Mouse (Mus musculus) stomach, postnatal 0 days (tissue): ENCODE results near the gene Wdr27. TPM values are rescaled to one million over a fixed set of nuclear protein-coding genes. Genes with fewer than 3 reads are reported as not detected.
A peak's percentile ranks its signal among the peaks of the same experiment; 100 is the strongest.
"Not testable (repeated sequence)": the region's sequence is repeated elsewhere in the genome, so short reads cannot be mapped to it uniquely, and the experiment has no call there.

Experiments used
- ATAC-seq: fragments of 200-750 bp; cut with Nextera tagmentation; 2 replicates; pipeline ENCODE4 v1.8.0; 2017; ENCODE audit not compliant: low FRiP score, low TSS enrichment
- DNase-seq: peaks from one replicate; pipeline ENCODE4 v3.0.0-alpha.2; 2016; ENCODE audit warnings: low spot score
- H3K27ac ChIP-seq: fragments of 300-500 bp; sonication (generic); replicated peaks from 2 replicates; pipeline ENCODE4 v1.5.1; 2014; ENCODE audit warnings: mild to moderate bottlenecking, control low read depth
- H3K27me3 ChIP-seq: fragments of 300-500 bp; sonication (generic); 2 replicates; pipeline ENCODE4 v1.6.1; 2014; ENCODE audit warnings: low read length; ENCODE audit not compliant: control insufficient read depth, insufficient read depth
- H3K36me3 ChIP-seq: fragments of 300-500 bp; sonication (generic); 2 replicates; pipeline ENCODE4 v1.6.1; 2014; ENCODE audit warnings: low read length, mixed read lengths; ENCODE audit not compliant: control insufficient read depth, insufficient read depth
- H3K4me1 ChIP-seq: fragments of 300-500 bp; sonication (generic); replicated peaks from 2 replicates; pipeline ENCODE4 v1.6.1; 2014; ENCODE audit warnings: antibody characterized with exemption; ENCODE audit not compliant: control insufficient read depth, insufficient read depth
- H3K4me2 ChIP-seq: fragments of 300-500 bp; sonication (generic); replicated peaks from 2 replicates; pipeline ENCODE4 v1.6.1; 2014; ENCODE audit warnings: low read depth, mild to moderate bottlenecking, control low read depth, moderate library complexity
- H3K4me3 ChIP-seq: fragments of 300-500 bp; sonication (generic); 2 replicates; pipeline ENCODE4 v1.5.1; 2014; ENCODE audit warnings: low read depth, low read length, control low read depth
- H3K9ac ChIP-seq: fragments of 300-500 bp; sonication (generic); 2 replicates; pipeline ENCODE4 v1.6.1; 2014; ENCODE audit warnings: mild to moderate bottlenecking, low read length, control low read depth, mixed read lengths
- H3K9me3 ChIP-seq: fragments of 300-500 bp; sonication (generic); 2 replicates; pipeline ENCODE4 v1.6.1; 2016; ENCODE audit warnings: low read length; ENCODE audit not compliant: control insufficient read depth
- CTCF ChIP-seq: IDR thresholded peaks from 2 replicates; pipeline ENCODE4 v1.5.1; 2016; ENCODE audit warnings: antibody characterized with exemption, low read depth, mild to moderate bottlenecking, moderate library complexity
- EP300 ChIP-seq: optimal IDR thresholded peaks from 2 replicates; pipeline ENCODE3; 2016; ENCODE audit warnings: antibody characterized with exemption
- WGBS: fragments of 180-500 bp; shearing (Covaris S2); extraction: QIAGEN DNeasy Blood & Tissue Kit; methylation state at CpG from one replicate; pipeline ENCODE4 v1.1.7; 2014; 5-methylcytosine and 5-hydroxymethylcytosine counted together
- polyA plus RNA-seq: library from polyadenylated mRNA; unstranded; fragments of >200 nt; fragmentation: Nextera tagmentation; extraction: Ambion mirVana; gene quantifications from 2 replicates; pipeline ENCODE4 v1.2.1, GENCODE M21; 2015

Wdr27 gene
- polyA plus RNA-seq: 8.0 and 9.0 TPM in 2 replicates

DNA sequence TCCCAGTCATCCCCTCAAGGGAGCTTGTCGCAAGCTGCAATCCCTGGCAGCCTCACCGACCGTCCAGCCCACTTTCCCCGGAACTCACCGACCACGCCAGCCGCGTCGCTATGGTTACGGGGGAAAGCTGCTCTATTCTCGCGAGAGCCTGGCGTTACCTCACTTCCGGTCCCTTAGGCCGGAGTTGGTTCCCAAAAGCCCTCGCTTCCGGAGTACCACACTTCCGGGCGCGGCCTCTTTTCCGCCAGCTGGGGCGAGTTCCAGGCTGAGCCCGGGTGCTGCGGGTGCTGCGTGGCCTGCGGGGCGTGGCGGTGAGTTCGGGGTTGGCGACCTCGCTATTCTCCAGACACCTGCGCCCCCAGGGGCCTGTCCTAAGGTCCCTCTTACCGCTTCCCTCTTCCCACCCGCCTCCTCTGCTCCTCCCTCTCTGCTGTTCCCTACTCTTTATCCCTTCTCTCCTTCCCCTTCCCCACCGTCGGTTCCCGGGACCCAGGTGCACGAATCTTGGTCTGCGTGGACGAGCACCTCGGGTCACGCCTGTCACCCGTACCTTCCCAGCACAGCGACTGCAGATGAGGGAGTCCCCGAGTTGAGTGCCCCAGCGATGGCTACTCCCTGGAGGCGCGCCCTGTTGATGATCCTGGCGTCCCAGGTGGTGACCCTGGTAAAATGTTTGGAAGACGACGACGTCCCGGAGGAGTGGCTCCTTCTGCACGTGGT, at the start of gene Wdr27, which contains the start of gene 1600012H06Rik:
Wdr27 (minus strand) TSS at position 150 of the 720 bp plus-strand sequence.
1600012H06Rik (plus strand) TSS at position 176 of the 720 bp plus-strand sequence.
- Histone ChIP-seq H3K27ac (peak within 1 kb of the TSS; percentile 90), H3K4me1 (no peaks in the 10 kb centered on the region), H3K4me2 (peak within 1 kb of the TSS; percentile 94), H3K9ac (peak within 1 kb of the TSS; percentile 89), H3K27me3 (no peaks in the 10 kb centered on the region), H3K9me3 (no peaks in the 10 kb centered on the region), H3K36me3 (no peaks in the 10 kb centered on the region), H3K4me3 (peak within 1 kb of the TSS; percentile 82)
- TF ChIP-seq EP300 (peak; percentile 99), CTCF (no peak)
- peak; percentile 98 for ATAC-seq
- peak; percentile 99 for DNase-seq
- WGBS: under 1% methylated on average over 53 of the region's 54 CpGs

DNA sequence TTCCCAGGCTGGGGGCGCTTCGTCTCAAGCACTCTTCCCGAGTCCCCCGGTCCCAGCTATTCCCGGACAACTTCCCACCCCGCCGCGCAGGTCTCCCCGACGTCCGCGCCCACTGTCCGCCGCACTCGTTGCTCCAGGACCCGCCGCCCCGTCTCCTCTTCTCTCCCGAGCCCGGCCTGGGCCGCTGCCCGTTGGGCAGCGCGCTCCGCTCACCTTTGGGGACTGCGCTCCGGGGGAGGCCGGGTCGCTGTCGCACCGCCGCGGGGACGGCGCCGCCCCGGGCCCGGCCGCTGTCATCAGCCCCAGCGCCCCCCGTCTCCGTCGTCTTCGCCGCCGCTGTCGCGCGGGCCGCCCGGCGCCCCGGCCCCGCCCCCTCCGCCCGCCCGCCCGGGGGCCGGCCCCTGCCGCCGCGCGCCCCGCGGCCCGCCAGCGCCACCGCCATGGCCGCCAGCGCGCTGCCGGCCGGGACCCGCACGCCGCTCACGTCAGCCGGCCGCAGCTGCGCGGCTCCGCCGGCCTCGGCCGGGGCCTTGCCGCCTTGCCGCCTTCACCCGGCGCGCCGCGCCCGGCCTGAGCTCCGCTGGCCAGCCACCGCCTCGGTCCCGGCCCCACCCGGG, 49.7 kb upstream of the Wdr27 start:
- ATAC-seq: peak; percentile 84
- not testable (repeated sequence) for H3K27me3 ChIP-seq, H3K9ac ChIP-seq, H3K36me3 ChIP-seq, H3K4me3 ChIP-seq, H3K27ac ChIP-seq, DNase-seq, H3K4me2 ChIP-seq, H3K9me3 ChIP-seq, H3K4me1 ChIP-seq
- WGBS: no CpG with 5 or more reads among the region's 98 CpGs

DNA sequence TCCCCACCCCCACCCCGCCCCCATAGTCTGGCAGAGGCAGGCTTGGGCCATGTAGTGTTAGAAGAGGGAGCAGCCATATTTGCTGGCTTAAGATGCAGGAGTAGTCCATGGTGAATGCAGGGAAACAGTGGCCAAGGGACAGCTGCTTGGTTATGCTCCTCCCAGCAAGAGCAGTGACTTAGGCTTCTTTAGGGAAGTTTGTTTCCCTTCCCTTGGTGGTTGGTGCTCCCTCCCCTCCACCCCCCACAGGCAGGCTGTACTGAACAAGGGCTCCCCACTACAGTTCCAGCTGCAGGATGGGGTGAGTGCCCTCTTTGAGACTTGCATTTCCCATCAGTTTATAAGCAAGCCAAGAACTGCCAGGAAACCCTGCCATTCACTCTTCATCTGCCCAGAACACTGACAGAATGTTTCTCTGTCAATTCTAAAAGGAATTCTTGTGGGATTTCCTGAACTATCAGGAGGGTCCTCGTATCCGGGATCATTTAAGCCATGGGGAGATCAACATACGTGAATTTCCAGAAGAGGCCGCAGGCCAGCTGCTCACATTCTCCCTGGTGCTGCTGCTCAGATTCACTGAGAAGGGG, 47.3 kb upstream of the Wdr27 start:
- H3K9ac ChIP-seq, H3K4me1 ChIP-seq, H3K36me3 ChIP-seq, H3K27ac ChIP-seq, H3K9me3 ChIP-seq, DNase-seq, H3K4me3 ChIP-seq, H3K4me2 ChIP-seq, H3K27me3 ChIP-seq, ATAC-seq: not testable (repeated sequence)
- WGBS: 79% methylated on average over 4 of the region's 5 CpGs

DNA sequence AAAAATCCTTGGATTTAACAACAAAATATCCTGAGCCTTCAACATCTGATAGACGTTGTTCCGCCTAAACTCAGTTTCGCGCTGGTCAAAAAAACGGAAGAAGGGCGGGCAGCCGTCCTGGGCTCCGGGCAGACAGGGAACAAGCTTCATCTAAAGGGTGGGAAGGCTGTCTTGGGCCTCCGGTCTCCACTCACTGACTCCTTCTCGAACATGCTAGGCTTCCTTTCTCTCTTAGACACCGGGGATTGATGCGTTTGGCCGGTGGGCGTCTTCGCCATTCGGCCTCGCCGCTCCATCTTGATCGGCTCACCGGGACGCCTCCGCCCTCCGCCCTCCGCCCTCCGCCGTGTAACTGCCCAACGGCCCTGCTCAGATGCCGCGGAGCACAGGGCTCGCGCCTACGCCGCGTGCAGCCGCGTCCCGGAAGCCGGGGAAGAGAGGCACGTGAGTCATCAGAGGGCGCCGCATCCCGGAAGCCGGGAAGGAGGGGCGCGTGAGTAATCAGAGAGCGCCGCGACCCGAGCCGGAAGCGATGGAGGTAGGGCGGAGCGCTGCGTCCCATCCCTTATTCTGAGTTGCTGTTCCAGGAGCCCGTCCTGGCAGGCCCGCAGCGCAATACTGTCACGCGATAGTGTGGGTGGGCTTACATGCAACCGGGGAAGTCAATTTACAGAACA, 35.5 kb upstream of the Wdr27 start, which contains the start of the genes 9030025P20Rik and Gm3417:
9030025P20Rik (plus strand) TSS at position 107 of the 677 bp plus-strand sequence.
Gm3417 (minus strand) TSS at position 429 of the 677 bp plus-strand sequence.
- H3K4me3 ChIP-seq, H3K4me2 ChIP-seq, H3K27me3 ChIP-seq, H3K9me3 ChIP-seq, H3K4me1 ChIP-seq, H3K36me3 ChIP-seq, H3K9ac ChIP-seq, H3K27ac ChIP-seq, DNase-seq: not testable (repeated sequence)
- ATAC-seq: peak; percentile 99
- no CpG with 5 or more reads among the region's 60 CpGs for WGBS

DNA sequence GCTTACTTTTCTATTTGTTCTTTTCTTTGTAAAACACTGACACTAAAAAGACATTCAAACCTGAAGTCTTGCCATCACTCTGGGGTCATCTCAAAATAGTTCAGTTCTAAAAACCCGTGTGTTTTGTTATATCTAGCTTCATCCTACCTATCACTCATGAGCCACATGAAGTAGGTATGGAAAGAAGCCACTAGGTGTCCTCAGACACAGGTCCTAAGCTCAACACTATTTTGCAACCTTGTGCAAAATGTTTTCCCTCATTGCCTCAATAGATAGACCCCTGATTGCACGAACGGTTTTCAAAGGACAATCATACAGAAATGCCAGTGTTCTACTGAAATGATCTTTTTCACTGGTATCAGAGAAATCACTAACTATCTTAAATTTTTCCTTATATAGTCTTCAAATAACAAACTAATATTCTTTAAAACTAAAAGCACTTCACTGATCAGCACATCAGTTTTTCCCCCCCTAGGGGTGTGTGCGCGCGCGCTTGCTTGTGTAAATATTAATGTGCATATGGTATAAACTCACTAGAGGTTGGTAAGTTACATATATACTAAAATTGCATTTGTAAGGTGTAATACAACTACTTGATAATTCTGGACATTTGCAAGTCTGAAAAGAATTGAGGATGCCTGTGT, 34.9 kb upstream of the Wdr27 start:
- not testable (repeated sequence) for H3K9me3 ChIP-seq, H3K4me1 ChIP-seq, H3K27me3 ChIP-seq, H3K4me2 ChIP-seq, DNase-seq, H3K9ac ChIP-seq, H3K27ac ChIP-seq, H3K4me3 ChIP-seq, H3K36me3 ChIP-seq
- 1% methylated on average over 4 of the region's 7 CpGs for WGBS
- 0 out of 2 replicates have a peak, but pooled peaks have one; percentile 28 for ATAC-seq

DNA sequence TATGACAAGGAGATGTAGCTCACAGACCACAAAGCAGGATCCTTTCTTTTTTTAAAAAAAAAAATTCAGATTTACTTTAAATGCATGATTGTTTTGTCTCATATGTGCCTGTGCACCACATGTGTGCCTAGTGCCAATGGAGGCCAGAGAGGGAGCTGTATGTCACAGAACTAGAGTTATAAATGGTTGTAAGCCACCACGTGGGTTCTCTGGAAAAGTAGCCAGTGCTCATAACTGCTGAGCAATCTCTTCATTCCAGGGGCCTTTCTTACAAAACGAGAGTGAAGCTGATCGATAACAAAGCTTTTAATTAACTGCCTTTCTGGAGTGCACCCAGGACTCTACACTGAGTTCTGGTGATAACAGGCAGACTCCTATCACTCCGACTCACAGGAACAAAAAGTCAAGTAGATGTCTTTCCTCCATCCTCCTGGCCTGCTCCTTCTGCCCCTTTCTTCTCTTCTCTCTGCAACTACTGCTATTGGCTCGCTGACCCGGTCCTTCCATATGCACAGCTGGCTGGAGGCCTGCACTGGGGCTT, 25.5 kb upstream of the Wdr27 start:
- not testable (repeated sequence) for H3K4me1 ChIP-seq, H3K27ac ChIP-seq, H3K4me2 ChIP-seq, H3K36me3 ChIP-seq, DNase-seq, H3K9me3 ChIP-seq, H3K9ac ChIP-seq, H3K4me3 ChIP-seq, H3K27me3 ChIP-seq, ATAC-seq
- no CpG with 5 or more reads among the region's 6 CpGs for WGBS

DNA sequence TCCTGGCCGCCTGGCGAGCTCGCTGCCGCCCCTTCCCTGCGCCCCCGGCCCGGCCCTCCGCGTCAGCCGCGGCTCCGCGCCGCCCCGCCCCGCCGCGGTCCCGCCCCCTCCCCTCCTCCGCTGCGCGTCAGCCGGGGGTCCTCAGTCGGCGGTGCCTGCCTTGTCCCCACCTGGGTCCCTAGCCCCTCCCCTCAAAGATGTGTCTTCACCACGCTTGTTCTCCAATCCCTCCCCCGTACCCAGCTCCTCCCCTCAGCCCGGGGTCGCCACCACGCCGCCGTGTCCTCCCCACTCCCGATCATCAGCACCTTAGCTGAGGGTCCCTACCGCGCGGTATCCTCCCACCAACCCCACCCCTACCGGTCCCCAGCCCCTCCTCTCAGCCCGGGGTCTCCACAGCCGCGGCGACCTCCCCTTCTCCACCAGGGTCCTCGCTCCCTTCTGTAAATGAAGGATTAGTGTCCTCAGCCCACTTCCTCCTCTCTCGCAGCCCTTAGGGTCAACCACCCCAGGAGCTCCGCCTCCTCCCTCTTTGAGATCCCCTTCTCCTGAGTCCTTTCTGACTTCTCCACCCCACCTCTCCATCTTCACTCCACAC, 18.7 kb upstream of the Wdr27 start:
- H3K36me3 ChIP-seq, H3K4me3 ChIP-seq, H3K9ac ChIP-seq, H3K4me1 ChIP-seq, H3K27ac ChIP-seq, DNase-seq, H3K4me2 ChIP-seq, H3K27me3 ChIP-seq, H3K9me3 ChIP-seq: not testable (repeated sequence)
- ATAC-seq: peak; percentile 79
- WGBS: no CpG with 5 or more reads among the region's 44 CpGs
